Mouse (Mus musculus) gastrocnemius, postnatal 36 days (tissue): ENCODE measurements at regions not wholly inside any gene's neighbourhood (a gene's known extent, or its start where the extent isn't known, plus 50 kb on each side); places are given as distances from the start of the nearest gene placed in this dataset.

Experiments used
- DNase-seq, 2 experiments: peaks; one replicate each; pipeline ENCODE4 v3.0.0; 2022
- intact Hi-C: fragments of 180-260 bp; cut with DNase I; formaldehyde crosslinking; loops from one replicate; pipeline ENCODE4 v1.15.1; 2025

DNA sequence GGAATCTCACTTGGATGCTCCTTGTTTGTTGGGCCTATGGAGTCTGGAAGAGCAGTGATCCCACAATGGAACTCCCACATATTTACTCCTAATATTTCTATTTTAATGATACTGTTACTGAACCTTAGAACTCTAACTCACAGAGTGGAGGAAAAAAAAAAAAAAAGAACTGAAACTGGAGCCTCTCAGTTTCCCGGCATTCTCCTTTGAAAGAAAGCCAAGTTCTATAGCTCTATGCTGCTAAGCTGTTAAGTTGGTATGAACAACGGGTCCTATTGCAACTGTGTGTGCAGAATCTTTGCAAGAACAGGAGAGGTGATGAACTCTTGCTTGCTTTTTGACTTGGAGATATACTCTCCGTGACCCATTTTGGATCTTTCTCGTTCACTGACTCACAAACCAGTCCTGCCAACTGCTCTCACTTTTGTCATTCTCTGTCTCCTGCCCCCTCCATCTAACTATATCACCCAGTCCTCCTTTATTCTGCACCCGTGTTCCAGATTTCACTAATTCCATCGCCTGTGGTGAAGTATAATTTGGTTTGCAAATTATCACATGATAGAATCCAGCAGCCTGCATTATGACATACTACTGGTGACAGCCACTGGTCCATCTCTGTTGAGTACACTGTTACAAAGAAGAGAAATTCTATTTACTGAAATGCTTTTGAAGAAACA lies 92.6 kb upstream of the Ctsc start:
- DNase-seq, result no peak
- intact Hi-C loops, result no loop called here

DNA sequence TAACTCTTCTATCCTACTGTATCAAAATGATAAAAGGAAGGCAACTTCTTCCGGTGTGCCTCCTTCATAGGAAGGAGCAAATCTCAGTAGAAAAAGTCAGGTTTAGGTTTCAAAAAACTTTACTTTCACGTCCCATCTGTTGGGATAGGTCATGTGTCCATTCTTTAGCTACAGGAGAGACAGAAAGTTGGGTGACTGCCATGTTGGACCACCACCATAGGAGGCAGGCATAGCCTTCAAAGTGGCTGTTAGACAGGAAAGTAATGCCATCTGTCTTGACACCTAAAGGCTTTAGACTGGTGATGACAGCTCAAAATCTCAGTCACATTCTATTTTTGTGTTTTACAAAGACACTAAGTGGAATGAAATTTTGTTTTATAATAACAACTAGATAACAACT lies 90.3 kb upstream of the Ctsc start:
- DNase-seq, result no peak
- intact Hi-C loops, result no loop called here

DNA sequence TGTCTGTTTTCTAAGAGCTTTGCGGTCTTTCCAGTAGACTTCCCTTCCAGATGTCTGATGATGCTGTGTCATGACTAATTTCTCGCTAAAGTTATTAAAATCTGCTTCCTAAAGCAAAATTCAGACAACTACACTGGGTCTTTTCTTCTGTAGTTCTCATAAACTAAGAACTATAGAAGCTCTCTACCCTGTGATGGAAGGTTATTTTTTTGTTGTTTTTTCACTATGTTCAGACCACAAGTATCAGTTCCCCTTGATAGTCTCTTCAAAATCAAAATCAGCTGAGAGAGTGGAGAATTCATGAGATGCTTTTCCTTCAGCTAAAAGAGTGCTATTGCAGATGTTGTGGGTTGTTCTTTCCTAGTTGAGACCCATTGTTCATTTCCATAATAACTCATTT lies 85.1 kb upstream of the Ctsc start:
- intact Hi-C loops, result no loop called here

DNA sequence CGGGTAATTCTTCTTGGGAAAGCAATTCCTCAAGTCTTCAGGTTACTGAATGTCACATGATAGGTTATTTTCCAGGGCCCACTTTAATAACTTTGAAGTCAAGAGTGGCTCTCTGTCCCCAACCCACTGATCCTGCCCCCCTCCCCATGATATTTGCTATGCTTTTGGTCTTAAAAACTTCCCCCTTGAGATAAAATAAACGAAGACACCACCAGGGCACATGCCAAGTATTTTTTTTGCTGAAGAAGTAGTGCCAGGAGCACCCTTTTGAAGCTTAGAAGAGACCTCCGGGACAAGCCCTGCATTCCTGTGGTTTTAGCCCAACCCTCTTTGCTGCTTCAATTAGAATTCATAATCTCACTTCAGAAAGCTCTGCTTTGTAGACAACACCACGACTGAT lies 78.8 kb upstream of the Ctsc start:
- DNase-seq, result no peak

More for the DNA sequence above, 85.1 kb upstream of the Ctsc start:
- DNase-seq, result no peak

DNA sequence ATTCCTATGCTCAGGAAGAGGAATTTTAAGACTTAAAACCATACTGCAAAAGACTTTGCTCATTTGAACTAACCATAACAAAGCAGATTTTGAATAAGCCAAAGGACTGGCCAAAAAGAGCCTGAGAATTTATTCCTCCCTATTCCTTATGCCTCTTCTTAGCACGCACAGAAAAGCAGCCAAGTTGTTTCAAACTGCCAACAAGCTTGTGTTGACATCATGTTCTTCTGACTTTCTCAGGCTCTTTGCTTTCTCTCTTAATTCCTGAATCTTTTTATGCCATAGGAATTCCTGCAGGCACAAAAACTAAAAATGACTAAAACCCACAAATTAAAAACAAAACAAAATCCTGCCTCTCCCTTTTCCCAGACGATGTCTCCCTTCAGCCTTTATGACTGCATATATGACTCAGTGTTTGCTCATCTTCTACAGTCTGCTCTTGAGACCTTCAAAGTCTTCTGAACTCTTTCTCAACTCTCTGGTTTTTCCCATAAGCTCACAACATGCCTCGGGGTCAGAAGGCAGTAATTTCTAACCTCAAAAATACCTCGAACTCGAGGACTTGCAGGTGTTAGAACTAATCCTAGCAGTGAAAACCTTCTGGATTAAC lies 77.9 kb upstream of the Ctsc start:
- DNase-seq, result peak in 1 of 2 experiments; percentile 8
- intact Hi-C loops, result no loop called here

More for the DNA sequence above, 78.8 kb upstream of the Ctsc start:
- intact Hi-C loops, result no loop called here

DNA sequence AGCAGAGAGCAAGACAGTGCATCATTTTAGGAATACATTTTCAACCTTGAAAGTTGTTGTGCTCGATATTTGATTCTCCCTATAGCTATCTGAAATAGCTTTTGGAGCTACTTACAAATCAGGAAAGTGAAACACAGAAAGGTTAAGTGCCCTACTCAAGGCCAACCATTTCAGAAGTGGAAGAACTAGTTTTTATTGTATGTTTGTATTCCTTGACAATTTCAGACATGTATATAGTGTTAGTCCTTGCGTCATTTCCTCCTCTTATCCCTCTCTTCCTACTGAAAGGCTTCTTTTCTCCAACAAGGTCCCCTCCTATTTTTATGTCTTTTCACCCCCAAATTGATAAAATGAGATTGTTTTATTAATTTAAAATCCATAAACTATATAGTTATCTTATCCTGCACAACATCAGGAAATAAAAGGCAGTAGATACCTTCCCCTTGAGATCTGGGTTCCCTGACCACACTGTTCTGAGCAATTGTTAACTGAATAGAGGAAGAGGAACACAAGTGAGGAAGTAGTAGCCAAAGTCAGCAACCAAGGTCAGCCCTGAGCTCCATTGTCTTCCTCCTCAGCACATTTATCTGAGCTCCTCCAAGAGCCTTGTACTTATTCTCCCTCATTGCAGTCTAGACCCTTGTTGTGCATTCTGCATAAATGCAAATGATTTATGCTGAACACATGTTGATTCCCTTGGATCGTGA lies 76.1 kb upstream of the Ctsc start:
- DNase-seq, result no peak

DNA sequence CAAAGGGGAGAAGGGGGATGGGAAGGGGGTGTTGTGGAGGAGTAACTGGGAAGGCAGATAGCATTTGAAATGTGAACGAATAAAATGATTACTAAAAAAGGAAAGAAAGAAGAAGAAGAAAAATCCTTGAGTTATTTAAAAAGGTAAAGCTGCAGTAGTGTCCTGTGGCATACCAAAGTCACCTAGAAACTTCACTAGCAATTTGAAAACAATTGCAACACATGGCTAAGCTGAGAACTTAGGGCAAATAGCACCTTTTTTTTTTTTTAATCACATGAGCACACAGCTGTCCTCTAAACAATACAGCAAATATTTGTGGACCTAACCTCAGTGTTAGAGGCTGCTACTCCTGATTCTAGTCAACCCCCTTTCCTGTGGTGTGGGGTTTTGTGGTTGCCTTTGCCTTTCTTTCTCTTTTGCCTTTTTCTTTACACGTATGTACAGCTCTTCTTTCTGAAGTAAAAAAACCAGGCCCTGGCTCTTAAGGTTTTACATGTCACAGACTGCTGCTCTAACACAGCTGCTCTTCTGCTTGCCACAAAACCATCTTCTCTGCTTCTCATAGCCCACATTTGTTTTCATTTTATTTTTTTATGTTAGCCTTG lies 71.6 kb upstream of the Ctsc start:
- intact Hi-C loops, result no loop called here
- no peak for DNase-seq

More for the DNA sequence above, 76.1 kb upstream of the Ctsc start:
- intact Hi-C loops, result no loop called here

DNA sequence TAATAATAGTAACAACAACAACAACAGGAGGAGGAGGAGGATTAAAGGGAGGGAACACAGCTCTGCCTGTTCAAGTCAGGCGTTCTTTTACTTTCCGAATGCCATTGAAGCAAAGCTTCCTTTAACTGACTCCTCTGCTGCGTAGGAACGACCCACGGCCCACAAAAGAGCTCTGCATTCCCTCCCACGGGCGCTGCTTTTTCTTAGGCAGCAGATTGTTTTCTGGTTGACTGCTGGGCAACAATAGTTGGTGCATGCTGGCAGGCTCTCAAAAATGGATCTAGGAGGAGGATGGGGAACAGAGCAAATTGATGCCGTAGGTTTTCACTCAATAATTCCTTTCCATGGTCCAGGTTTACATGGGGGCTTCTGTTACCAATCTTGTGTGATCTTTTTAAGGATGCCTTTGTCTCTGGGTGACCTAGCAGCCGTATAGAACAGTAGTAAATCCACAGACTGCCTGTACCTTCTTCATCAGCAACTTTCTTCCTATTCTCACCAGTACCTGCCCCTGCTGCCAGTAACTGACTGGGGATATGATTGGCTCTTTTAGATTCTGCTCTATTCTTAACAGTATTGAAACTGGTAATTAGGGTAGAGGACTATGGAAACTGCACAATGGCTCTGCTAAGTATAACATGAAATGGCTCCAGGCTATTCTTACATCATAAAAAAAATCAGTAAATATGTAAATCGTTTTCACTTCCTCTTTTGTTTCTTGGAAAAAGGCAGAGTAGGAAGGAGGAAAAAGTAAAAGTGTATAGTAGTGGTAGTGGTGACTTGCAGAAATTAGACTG lies 70.8 kb upstream of the Ctsc start:
- DNase-seq, result no peak
- intact Hi-C loops, result no loop called here

DNA sequence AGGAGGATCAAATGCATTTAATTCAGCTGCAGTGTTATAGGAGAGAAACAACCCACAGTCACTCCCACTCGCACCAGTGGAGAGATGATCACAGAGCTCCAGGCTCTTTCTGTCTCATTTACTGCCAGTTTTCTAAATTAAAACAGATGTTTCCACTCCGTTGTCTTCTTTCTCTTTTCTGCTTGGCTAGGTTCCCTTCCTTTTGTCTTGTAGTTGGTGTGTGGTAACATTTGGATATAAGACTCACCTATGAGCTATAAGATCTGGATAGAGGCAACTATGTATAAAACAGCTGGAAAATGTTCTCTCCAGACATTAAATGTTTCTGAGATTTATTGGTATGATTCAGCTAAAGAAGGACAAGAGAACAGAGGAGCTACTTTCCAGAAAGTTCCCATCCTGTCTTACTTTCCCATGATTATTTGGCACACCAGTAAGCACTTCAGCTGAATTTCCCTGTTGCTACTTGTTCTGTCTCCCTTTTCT lies 63.1 kb upstream of the Ctsc start:
- intact Hi-C loops, result loop anchor here (5.0 kb wide), 1 partner anchor 143 kb away; no protein-coding TSS in a partner anchor
- DNase-seq, result no peak

DNA sequence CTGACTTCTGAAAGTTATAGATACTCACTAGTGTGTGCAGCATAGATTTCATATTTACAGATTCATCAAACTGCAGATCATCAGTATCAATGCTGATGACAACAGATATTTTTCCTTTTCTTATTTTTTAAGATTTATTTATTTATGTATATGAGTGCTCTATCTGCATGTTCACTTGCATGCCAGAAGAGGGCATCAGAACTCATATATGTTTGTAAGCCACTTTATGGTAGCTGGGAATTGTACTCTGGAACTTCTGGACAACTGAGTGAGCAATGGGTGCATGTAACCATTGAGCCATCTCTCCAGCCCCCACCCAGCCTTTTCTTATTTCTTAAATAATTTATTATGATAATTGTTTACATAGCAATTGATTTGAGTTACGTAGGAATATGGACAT lies 62.5 kb upstream of the Ctsc start:
- intact Hi-C loops, result loop anchor here (5.0 kb wide), 1 partner anchor 142 kb away; no protein-coding TSS in a partner anchor
- no peak for DNase-seq

DNA sequence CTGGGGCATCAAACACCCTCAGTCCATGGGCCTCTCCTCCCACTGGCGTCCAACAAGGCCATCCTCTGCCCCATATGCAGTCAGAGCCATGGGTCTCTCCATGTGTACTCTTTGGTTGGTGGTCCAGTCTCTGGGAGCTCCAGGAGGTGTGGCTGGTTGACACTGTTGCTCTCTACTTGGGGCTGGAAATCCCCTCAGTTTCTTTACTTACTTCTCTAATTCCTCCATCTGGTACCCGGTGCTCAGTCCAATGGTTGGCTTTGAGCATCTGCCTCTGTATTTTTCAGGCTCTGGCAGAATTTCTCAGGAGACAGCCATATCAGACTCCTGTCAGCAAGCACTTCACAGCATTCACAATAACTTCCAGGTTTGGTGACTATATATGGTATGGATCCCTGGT lies 55.7 kb upstream of the Ctsc start:
- no peak for DNase-seq
- intact Hi-C loops, result no loop called here

DNA sequence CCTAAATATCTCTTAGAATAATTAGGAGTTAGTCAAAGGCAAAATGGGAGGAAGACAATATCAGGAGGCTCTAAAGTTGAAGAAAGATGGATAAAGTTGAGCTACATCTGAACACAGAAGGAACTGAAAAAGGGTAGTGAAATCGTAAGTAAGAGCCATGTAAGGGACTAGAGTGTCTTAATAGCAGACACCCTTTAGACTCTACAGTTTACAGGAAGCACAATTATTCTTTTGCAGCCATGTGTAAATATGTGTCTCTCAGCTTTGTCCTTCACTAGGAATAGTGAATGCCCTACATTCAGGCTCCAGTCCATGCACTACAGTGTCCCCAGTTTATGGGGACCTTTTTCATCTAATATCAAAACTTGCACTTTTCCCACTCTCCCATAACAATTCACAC lies 52.1 kb upstream of the Ctsc start:
- intact Hi-C loops, result no loop called here
- DNase-seq, result no peak
